Mouse (Mus musculus) heart, adult 11 months (tissue): ENCODE measurements around the gene Arvcf.

Experiments used
- DNase-seq: peaks from one replicate; pipeline ENCODE4 v3.0.0; 2022

Arvcf gene

GRCm38 (mm10) chr16:18388583-18389435 is 40.8 kb downstream of the Arvcf start:
- peak; percentile 92 for DNase-seq

GRCm38 (mm10) chr16:18390399-18390798 is 42.4 kb downstream of the Arvcf start:
- DNase-seq: peak; percentile 86

- DNase-seq: peak; percentile 86
Measured at GRCm38 (mm10) chr16:18391127-18391526, 43.1 kb downstream of the Arvcf start.

- peak; percentile 84 for DNase-seq
Measured at GRCm38 (mm10) chr16:18391728-18392127, 43.7 kb downstream of the Arvcf start.

GRCm38 (mm10) chr16:18392469-18393426 is 44.8 kb downstream of the Arvcf start:
- peak; percentile 99 for DNase-seq

- DNase-seq: peak; percentile 91
Measured at GRCm38 (mm10) chr16:18393595-18393994, 45.6 kb downstream of the Arvcf start.

GRCm38 (mm10) chr16:18394056-18394455 is 46.1 kb downstream of the Arvcf start:
- peak; percentile 82 for DNase-seq

- peak; percentile 92 for DNase-seq
Measured at GRCm38 (mm10) chr16:18394777-18395619, 47.0 kb downstream of the Arvcf start.

GRCm38 (mm10) chr16:18395620-18396036 is 47.6 kb downstream of the Arvcf start:
- peak; percentile 92 for DNase-seq

- peak; percentile 96 for DNase-seq
Measured at GRCm38 (mm10) chr16:18396201-18396600, 48.2 kb downstream of the Arvcf start.

GRCm38 (mm10) chr16:18396791-18397621 is 49.0 kb downstream of the Arvcf start:
- DNase-seq: peak; percentile 92

- DNase-seq: no peak
Measured at GRCm38 (mm10) chr16:18400028-18400427, 52.0 kb downstream of the Arvcf start.

- DNase-seq: no peak
Measured at GRCm38 (mm10) chr16:18400472-18401216, 52.7 kb downstream of the Arvcf start.

GRCm38 (mm10) chr16:18403285-18403684 is 55.3 kb downstream of the Arvcf start:
- peak; percentile 90 for DNase-seq

- peak; percentile 92 for DNase-seq
Measured at GRCm38 (mm10) chr16:18405091-18405854, 57.3 kb downstream of the Arvcf start.

- DNase-seq: no peak
Measured at GRCm38 (mm10) chr16:18405876-18406275, 57.9 kb downstream of the Arvcf start.

- DNase-seq: peak; percentile 96
Measured at GRCm38 (mm10) chr16:18406293-18406692, 58.3 kb downstream of the Arvcf start.

- peak; percentile 97 for DNase-seq
Measured at GRCm38 (mm10) chr16:18407912-18408311, 59.9 kb downstream of the Arvcf start.

GRCm38 (mm10) chr16:18409776-18410175 is 61.8 kb downstream of the Arvcf start:
- DNase-seq: peak; percentile 89

GRCm38 (mm10) chr16:18410418-18410817 is 62.4 kb downstream of the Arvcf start:
- peak; percentile 89 for DNase-seq
